Mouse (Mus musculus) cerebellum, adult 2 months (tissue): Measurements from ENCODE around the gene Sema5a. TPM values are rescaled to one million over a fixed set of nuclear protein-coding genes. Genes with fewer than 3 reads are reported as not detected.

ENCODE experiments used
- DNase-seq, 2 experiments: peaks; one replicate each; pipeline ENCODE4 v3.0.0; 2021
- H3K27ac ChIP-seq: fragments of 200-500 bp; 2 replicates; pipeline ENCODE4 v1.5.1; 2012; ENCODE audit warnings: low read length, control low read depth, inconsistent platforms; ENCODE audit not compliant: insufficient read depth
- H3K27me3 ChIP-seq: fragments of 200-500 bp; 2 replicates; pipeline ENCODE4 v1.6.1; 2012; ENCODE audit warnings: inconsistent platforms, mild to moderate bottlenecking, low read length, moderate library complexity; ENCODE audit not compliant: control insufficient read depth, insufficient read depth
- H3K4me1 ChIP-seq: fragments of 200-500 bp; 2 replicates; pipeline ENCODE4 v1.6.1; 2011; ENCODE audit warnings: low read length; ENCODE audit not compliant: control insufficient read depth, insufficient read depth
- H3K4me3 ChIP-seq: fragments of 200-500 bp; replicated peaks from 2 replicates; pipeline ENCODE3; 2011; ENCODE audit warnings: mild to moderate bottlenecking, low read depth, low read length, control low read depth; ENCODE audit not compliant: insufficient read depth
- CTCF ChIP-seq: fragments of 200-500 bp; IDR thresholded peaks from 2 replicates; pipeline ENCODE4 v1.5.1; 2011; ENCODE audit warnings: low read depth, mild to moderate bottlenecking, control low read depth, low read length, moderate library complexity, borderline replicate concordance; ENCODE audit not compliant: insufficient read depth
- POLR2A ChIP-seq: fragments of 200-500 bp; IDR thresholded peaks from 2 replicates; pipeline ENCODE4 v1.6.1; 2011; ENCODE audit warnings: low read length, control low read depth, borderline replicate concordance; ENCODE audit not compliant: insufficient read depth
- WGBS: fragments of 180-500 bp; shearing (Covaris S2); methylation state at CpG from one replicate; pipeline ENCODE4 v1.1.7; 2018; 5-methylcytosine and 5-hydroxymethylcytosine counted together
- polyA plus RNA-seq: library from polyadenylated mRNA; depleted of rRNA; stranded (reverse); fragments of >200 nt; gene quantifications from 2 replicates; pipeline ENCODE4 v1.2.3, GENCODE M21; 2012

The Sema5a gene
- polyA plus RNA-seq, 1 experiment = 11.1 TPM

DNA sequence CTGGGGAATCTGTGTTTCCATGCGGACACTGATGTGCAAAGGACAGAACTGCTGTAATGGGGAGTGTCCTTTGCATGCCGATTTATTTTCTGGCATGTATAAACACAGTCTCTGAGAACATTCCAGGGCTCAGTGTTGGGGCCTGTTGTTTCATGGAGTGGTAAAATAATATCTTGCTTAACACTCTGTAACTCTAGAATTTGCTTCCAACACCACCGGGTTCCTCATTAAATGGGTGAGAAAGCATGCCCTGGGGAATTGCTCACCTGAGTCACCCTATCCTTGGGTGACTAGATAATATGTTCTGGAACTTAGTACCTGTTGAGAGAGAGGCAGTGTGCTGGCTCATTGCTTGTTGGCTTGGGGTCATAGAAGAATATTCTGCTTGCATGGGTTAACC lies 135.7 kb downstream of the Sema5a start:
- Histone ChIP-seq H3K4me3 (no peak overlapping the region), H3K27me3 (no peaks in the 10 kb centered on the region; the same call in 1 of the 2 replicates), H3K27ac (no peak overlapping the region), H3K4me1 (no peaks in the 10 kb centered on the region)
- TF ChIP-seq POLR2A (no peak), CTCF (no peak)
- 63% methylated on average over 3 of the region's 3 CpGs for WGBS
- no peak for DNase-seq

DNA sequence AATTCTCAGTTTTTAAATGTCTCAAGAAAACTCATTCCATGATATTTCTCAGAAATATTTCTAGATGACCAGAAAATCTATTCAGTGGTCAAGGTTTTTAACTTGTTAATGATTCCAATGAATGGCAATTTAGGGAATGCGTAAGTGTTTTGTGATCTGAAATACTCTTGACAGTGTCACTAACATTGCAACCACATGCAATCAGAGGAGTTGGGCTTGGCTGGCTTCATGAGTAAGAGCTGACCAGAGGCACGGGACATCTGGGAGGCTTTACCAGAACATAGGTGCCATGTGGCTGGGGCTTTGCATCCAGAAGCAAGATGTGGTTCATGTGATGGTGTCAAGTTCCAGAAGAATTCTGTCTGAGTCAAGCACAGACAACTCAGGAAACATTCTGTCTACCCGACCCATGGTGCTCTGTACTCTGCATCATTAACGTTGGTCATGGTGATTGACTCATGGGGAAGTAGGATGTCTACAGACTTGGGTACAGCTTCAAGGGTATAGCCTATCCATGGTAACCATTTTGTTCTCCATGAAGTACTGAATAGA lies 138.4 kb downstream of the Sema5a start:
- TF ChIP-seq CTCF (no peak), POLR2A (no peak)
- Histone ChIP-seq H3K27me3 (no peaks in the 10 kb centered on the region; the same call in 1 of the 2 replicates), H3K4me1 (no peaks in the 10 kb centered on the region), H3K4me3 (no peak overlapping the region), H3K27ac (no peak overlapping the region)
- 91% methylated on average over 4 of the region's 4 CpGs for WGBS
- no peak for DNase-seq

DNA sequence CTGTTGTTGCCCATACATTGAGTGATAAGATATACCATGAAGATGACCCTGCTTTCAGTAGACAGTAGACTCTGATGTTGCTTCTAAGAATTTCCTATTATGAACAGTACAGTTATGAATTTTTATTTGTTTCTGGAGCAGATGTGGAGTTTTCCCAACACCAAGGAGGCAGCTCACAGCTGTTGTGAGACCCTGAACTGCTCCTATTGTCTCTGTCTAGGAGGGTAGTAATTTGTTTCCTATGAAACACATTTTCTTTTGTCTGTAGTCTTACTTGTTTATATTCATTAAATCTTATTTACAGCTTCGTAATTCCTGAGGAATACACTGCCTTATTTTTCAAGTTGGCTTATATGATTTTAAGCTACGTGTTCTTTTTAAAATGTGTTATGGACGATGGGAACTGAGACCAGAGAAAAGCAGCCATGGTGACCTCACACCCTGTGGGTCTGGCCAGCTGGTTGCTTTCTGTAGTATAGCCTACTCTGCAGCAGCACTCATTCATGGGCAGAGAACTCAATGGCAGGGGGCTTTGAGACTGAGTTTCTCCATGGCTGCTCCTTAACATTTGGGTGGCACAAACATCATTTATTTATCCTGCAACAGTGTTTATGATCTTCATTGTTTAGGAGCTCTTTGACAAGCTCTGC lies 151.8 kb downstream of the Sema5a start:
- DNase-seq = no peak
- no peak for TF ChIP-seq POLR2A
- no peak for TF ChIP-seq CTCF
- WGBS = 85% methylated on average over 3 of the region's 3 CpGs
- H3K4me1 ChIP-seq = no peaks in the 10 kb centered on the region
- no peak overlapping the region for H3K27ac ChIP-seq
- no peaks in the 10 kb centered on the region for H3K27me3 ChIP-seq
- no peak overlapping the region for H3K4me3 ChIP-seq

DNA sequence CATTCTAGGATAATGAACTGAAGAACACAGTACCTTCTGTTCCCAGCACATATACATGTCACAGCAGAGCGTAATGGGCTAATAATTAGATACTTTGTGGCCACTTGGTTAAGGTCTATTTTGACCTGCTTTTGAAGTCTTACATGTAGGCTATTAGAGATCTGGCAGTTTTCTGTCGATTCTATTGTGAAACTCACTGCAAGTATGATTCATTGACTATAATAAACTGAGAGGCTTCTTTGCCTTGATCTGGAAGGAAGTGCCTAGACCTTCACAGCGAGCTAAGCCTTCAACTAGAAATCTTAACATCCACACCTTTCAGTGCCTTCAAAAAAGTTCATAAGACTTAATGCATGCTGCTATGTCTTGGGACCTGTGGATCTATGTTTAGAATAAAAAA lies 152.5 kb downstream of the Sema5a start:
- DNase-seq = no peak
- H3K27me3 ChIP-seq = no peaks in the 10 kb centered on the region
- no peak for TF ChIP-seq POLR2A
- TF ChIP-seq CTCF = no peak
- no peak overlapping the region for H3K27ac ChIP-seq
- H3K4me3 ChIP-seq = no peak overlapping the region
- 93% methylated on average over 3 of the region's 3 CpGs for WGBS
- H3K4me1 ChIP-seq = no peaks in the 10 kb centered on the region

DNA sequence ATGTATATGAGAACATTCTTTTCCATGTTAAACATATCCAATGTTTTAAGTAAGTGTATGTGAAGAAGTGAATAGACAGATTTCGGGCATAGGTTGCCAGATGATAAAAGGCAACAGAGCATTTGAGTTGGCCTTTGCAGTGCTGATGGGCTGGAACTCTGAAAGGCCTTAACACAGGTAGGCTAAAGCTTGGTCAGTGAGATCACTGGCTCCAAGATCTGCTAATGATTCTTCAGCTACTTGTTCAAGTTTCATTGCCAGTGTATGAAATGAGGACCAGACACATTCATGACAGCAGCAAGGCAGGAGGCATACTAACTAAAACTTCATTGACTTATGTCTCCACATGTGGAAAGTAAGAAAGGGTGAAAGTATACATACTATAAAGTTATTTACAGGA lies 154.1 kb downstream of the Sema5a start:
- H3K27me3 ChIP-seq = no peaks in the 10 kb centered on the region
- TF ChIP-seq POLR2A (no peak), CTCF (no peak)
- 94% methylated on average over 1 of the region's 1 CpGs for WGBS
- DNase-seq = no peak
- no peaks in the 10 kb centered on the region for H3K4me1 ChIP-seq
- H3K4me3 ChIP-seq = no peak overlapping the region
- H3K27ac ChIP-seq = no peak overlapping the region

DNA sequence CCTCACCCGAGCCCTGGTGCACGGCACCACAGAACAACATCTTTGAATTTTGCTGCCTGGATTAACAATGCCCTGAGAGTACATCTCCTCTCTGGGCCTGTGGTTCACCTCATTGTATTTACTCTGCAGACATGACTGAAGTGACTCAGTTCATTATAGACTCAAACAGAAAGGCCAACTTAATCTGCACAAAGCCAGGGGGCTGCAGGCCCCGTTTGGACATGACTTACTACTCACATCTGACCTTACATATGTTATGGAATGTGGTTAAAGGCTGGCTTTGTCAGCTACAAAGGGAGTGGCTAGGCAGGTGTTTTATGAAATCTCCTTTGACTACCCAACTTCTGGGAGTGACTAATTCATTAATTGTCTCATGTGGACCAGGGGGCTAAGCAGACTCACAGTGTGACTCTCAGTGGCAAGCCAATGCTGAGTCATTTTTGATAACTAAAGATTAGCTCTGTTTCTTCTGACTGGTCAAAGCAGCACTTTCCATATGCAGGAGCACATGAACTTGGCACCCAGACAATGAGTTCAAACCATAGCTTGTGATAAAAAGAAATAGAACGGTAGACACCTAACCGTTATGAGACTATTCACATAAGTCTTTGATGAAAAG lies 157.4 kb downstream of the Sema5a start:
- 77% methylated on average over 5 of the region's 5 CpGs for WGBS
- Histone ChIP-seq H3K4me1 (no peaks in the 10 kb centered on the region), H3K27ac (no peak overlapping the region), H3K4me3 (no peak overlapping the region), H3K27me3 (no peaks in the 10 kb centered on the region)
- no peak for DNase-seq
- no peak for TF ChIP-seq CTCF
- TF ChIP-seq POLR2A = no peak

DNA sequence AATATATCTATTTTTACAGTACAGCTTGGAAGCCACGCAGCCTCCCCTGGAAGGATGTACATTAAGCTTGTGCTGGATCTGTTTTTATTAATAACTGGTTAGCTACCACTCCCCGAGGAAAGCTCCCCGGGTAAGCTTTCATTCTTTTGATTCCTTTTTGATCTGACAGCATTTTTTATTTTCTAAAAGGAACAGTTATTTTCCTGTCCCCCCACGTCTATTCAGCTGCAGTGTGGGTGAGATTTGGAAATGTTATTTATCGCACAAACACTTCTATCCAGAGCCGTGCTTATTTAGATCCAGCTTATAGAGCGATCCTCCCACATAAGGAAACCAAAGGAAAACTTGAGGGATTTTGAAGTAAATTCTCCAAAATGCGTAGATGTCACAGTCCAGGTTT lies 158.7 kb downstream of the Sema5a start:
- DNase-seq = no peak
- TF ChIP-seq POLR2A = no peak
- no peak for TF ChIP-seq CTCF
- Histone ChIP-seq H3K27me3 (no peaks in the 10 kb centered on the region), H3K4me3 (no peak overlapping the region), H3K27ac (no peak overlapping the region), H3K4me1 (no peaks in the 10 kb centered on the region)
- 87% methylated on average over 8 of the region's 8 CpGs for WGBS

DNA sequence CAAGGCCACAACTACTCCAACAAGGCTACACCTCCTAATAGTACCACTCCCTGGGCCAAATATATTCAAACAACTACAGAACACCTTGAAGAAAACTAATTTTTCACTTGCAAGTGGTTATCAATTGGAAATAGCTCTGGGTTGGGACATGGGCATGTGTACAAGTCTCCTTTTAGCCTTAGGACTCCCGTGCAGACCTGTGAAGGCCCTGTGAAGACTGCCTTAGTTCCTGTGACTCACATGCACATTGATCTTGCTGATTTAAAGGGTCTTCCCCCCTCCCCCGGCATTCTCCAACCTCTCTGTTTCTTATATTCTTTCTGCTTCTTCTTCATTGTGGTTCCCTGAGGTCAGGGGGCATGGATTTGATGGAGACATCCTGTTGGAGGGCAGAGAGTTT lies 161.8 kb downstream of the Sema5a start:
- TF ChIP-seq CTCF (no peak), POLR2A (no peak)
- no peak overlapping the region for H3K4me3 ChIP-seq
- DNase-seq = no peak
- 95% methylated on average over 2 of the region's 2 CpGs for WGBS
- H3K4me1 ChIP-seq = no peaks in the 10 kb centered on the region
- H3K27ac ChIP-seq = no peak overlapping the region
- no peaks in the 10 kb centered on the region for H3K27me3 ChIP-seq

DNA sequence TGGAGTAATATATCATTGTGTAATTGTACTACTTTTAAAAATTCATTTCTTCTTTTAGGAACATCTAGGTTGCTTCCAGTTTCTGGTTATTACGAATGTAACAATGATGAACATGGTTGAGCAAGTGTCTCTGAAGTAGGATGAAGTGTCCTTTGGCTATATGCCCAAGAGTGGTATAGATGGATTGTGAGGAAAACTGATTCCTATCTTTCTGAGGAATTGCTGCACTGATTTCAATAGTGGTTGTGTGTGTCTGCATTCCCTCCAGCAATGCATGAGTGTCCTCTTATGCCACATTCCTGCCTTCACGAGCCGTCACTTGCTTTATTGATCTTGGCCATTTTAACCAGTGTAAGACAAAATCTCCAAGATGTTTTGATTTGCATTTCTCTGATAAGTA lies 163.2 kb downstream of the Sema5a start:
- WGBS = 95% methylated on average over 3 of the region's 3 CpGs
- H3K4me1 ChIP-seq = no peaks in the 10 kb centered on the region
- H3K4me3 ChIP-seq = no peak overlapping the region
- no peaks in the 10 kb centered on the region for H3K27me3 ChIP-seq
- TF ChIP-seq POLR2A = no peak
- no peak for TF ChIP-seq CTCF
- no peak for DNase-seq
- H3K27ac ChIP-seq = no peak overlapping the region
